Mouse (Mus musculus): Measurements from ENCODE around the gene Sirpa. TPM values are rescaled to one million over a fixed set of nuclear protein-coding genes. Genes with fewer than 3 reads are reported as not detected.

The Sirpa gene
- total and polyA plus RNA-seq, 3 experiments = 20.4 to 30.6 (median 27.1) TPM

DNA sequence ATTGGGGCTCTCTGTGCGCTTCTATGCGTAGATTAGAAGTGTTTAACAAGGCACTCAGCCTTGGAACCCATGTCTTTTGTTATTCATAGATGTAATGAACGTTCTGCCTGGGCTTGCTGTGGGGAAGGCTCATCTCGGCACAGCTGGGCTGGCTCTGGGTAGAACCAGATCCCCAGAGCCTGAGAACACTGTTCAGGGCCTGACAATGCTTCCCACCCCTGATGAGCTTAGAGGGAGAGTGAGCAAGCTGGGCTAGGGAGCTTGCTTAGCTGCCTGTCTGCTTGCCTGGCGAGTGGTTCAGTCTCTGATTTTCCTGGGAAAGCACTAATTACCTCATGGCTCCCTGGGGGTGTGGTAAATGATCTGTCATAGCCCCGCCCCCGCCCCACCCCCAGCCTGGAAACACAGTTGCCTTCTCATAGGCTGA is 4.8 kb upstream of the Sirpa start:
- Histone ChIP-seq H3K4me3 (replicated peaks in 1 of 3; ENCODE audit: low read depth in 2 of 3, low read length in 2 of 3, poor library complexity in 1 of 3) (no peak overlapping the region), H3K4me2 (ENCODE audit: insufficient read depth, low read depth, poor library complexity, severe bottlenecking) (no peak overlapping the region), H3K79me2 (replicated peaks; ENCODE audit: control insufficient read depth, extremely low read depth, insufficient read depth, poor library complexity, severe bottlenecking) (no peaks in the 10 kb centered on the region), H3K27ac (ENCODE audit: insufficient read depth, low read depth) (no peak overlapping the region), H3K27me3 (replicated peaks) (no peaks in the 10 kb centered on the region), H3K36me3 (replicated peaks in 1 of 2; ENCODE audit: control insufficient read depth in 1 of 2, insufficient read depth in 1 of 2, low read length in 1 of 2) (no peaks in the 10 kb centered on the region), H3K9me3 (replicated peaks; ENCODE audit: low read length) (no peaks in the 10 kb centered on the region), H3K9ac (ENCODE audit: insufficient read depth, low read depth) (no peak overlapping the region), H3K4me1 (ENCODE audit: control insufficient read depth in 1 of 2, insufficient read depth in 2 of 2) (peaks cover 37 to 61% of the 10 kb centered on the region in 2 experiments)
- no peak for TF ChIP-seq SIN3A (IDR thresholded peaks at IDR 0.05; ENCODE audit: low read length)
- TF ChIP-seq CTCF (conservative IDR thresholded peaks at IDR 0.05 in 1 of 2, IDR thresholded peaks at IDR 0.05 in 1 of 2; ENCODE audit: low read depth in 2 of 2, low read length in 2 of 2) = no peak
- no peak for TF ChIP-seq ZC3H11A (IDR thresholded peaks at IDR 0.05; ENCODE audit: low read depth, low read length)
- TF ChIP-seq CHD1 (IDR thresholded peaks at IDR 0.05; ENCODE audit: low read depth, low read length) = no peak
- TF ChIP-seq SMC3 (IDR thresholded peaks at IDR 0.05; ENCODE audit: low read depth, low read length) = no peak
- no peak for TF ChIP-seq E2F4 (IDR thresholded peaks at IDR 0.05; ENCODE audit: insufficient replicate concordance, low read depth, low read length)
- TF ChIP-seq ZKSCAN1 (IDR thresholded peaks at IDR 0.05; ENCODE audit: borderline replicate concordance, low read depth, low read length) = no peak
- no peak for TF ChIP-seq MXI1 (IDR thresholded peaks at IDR 0.05; ENCODE audit: low read depth, low read length)
- TF ChIP-seq BHLHE40 (IDR thresholded peaks at IDR 0.05; ENCODE audit: low read depth, low read length) = no peak
- no peak for TF ChIP-seq TCF12 (IDR thresholded peaks at IDR 0.05; ENCODE audit: low read depth, low read length)
- no peak for DNase-seq (ENCODE audit: extremely low read depth)
- dilution Hi-C loops (cut with MboI; ENCODE audit: extremely low pct_ligation_motif_present, extremely low pct_unique_long_range_greater_than_20kb, low sequenced_read_pairs) = no loop called here
- in situ Hi-C loops (cut with MboI; ENCODE audit: low pct_ligation_motif_present, low pct_unique_long_range_greater_than_20kb, low sequenced_read_pairs) = no loop called here

DNA sequence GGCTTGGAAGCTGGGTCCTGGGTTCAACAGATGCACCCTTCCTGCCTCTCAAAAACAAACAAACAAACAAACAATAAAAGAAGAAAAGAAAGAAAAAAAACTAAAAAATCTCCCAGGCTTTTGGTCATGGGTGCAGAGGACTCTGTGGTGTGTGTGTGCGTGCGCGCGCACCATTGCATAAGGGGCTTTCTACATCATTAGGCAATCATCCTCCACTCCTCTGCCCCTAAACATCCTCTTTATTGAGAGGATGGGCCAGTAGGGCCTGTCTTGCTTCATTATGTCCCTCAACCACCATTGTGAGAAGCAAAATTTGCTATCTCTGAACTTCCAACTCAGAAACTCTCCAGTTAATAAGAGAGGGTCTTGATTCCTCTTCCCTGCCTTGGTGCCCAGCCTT is 738 bp upstream of the Sirpa start:
- Histone ChIP-seq H3K4me1 (ENCODE audit: control insufficient read depth in 1 of 2, insufficient read depth in 2 of 2) (peaks cover 30 to 69% of the 10 kb centered on the region in 2 experiments), H3K4me2 (ENCODE audit: insufficient read depth, low read depth, poor library complexity, severe bottlenecking) (peak overlapping the region; percentile 72), H3K27ac (ENCODE audit: insufficient read depth, low read depth) (peak overlapping the region; percentile 59; the same call in 1 of the 2 replicates), H3K27me3 (replicated peaks) (no peaks in the 10 kb centered on the region), H3K9me3 (replicated peaks; ENCODE audit: low read length) (no peaks in the 10 kb centered on the region), H3K9ac (ENCODE audit: insufficient read depth, low read depth) (peak overlapping the region; percentile 55), H3K4me3 (replicated peaks in 1 of 3; ENCODE audit: low read depth in 2 of 3, low read length in 2 of 3, poor library complexity in 1 of 3) (peak overlapping the region in 2 of 3 experiments; percentile 46 to 67), H3K79me2 (replicated peaks; ENCODE audit: control insufficient read depth, extremely low read depth, insufficient read depth, poor library complexity, severe bottlenecking) (peaks cover 7% of the 10 kb centered on the region; the same call in 1 of the 2 replicates), H3K36me3 (replicated peaks in 1 of 2; ENCODE audit: control insufficient read depth in 1 of 2, insufficient read depth in 1 of 2, low read length in 1 of 2) (peaks cover 0 to 3% of the 10 kb centered on the region in 2 experiments)
- TF ChIP-seq MEF2A (IDR thresholded peaks at IDR 0.05; ENCODE audit: borderline replicate concordance, low read depth, low read length) (no peak), POLR2A (IDR thresholded peaks at IDR 0.05; ENCODE audit: low read depth, low read length) (no peak), NRF1 (IDR thresholded peaks at IDR 0.05; ENCODE audit: low read depth, low read length) (no peak), ETS1 (conservative IDR thresholded peaks at IDR 0.05; ENCODE audit: low read depth, low read length) (no peak), SIN3A (IDR thresholded peaks at IDR 0.05; ENCODE audit: low read length) (no peak), UBTF (IDR thresholded peaks at IDR 0.05; ENCODE audit: low read depth, low read length) (no peak), NELFE (IDR thresholded peaks at IDR 0.05; ENCODE audit: low read depth, low read length) (no peak), USF2 (conservative IDR thresholded peaks at IDR 0.05; ENCODE audit: low read depth, low read length) (no peak)
- dilution Hi-C loops (cut with MboI; ENCODE audit: extremely low pct_ligation_motif_present, extremely low pct_unique_long_range_greater_than_20kb, low sequenced_read_pairs) = no loop called here
- DNase-seq (ENCODE audit: extremely low read depth) = no peak
- in situ Hi-C loops (cut with MboI; ENCODE audit: low pct_ligation_motif_present, low pct_unique_long_range_greater_than_20kb, low sequenced_read_pairs) = no loop called here
